Mouse (Mus musculus): ENCODE results near the gene Pigl. TPM values are rescaled to one million over a fixed set of nuclear protein-coding genes. Genes with fewer than 3 reads are reported as not detected.

The Pigl gene
- total RNA-seq, 2 experiments from 2014 or later: 2.9 to 3.3 TPM

DNA sequence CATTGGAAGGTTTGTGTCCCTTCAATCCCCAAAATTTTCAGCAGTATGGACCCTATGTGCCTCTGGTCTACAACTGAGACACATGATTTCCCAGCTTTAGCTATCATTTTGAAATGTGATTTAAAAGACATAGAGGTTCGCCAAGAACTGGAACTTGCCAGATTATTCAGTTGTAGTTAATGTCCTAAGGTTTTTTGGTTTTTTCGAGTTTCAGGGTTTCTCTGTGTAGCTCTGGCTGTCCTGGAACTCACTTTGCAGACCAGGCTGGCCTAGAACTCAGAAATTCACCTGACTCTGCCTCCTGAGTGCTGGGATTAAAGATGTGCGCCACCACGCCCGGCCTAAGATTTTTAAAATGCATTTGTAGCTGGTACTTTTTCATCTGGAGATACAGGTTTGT lies 95.4 kb downstream of the Pigl start:
- no peak for DNase-seq
- intact Hi-C loops (cut with DNase I): no loop called here

DNA sequence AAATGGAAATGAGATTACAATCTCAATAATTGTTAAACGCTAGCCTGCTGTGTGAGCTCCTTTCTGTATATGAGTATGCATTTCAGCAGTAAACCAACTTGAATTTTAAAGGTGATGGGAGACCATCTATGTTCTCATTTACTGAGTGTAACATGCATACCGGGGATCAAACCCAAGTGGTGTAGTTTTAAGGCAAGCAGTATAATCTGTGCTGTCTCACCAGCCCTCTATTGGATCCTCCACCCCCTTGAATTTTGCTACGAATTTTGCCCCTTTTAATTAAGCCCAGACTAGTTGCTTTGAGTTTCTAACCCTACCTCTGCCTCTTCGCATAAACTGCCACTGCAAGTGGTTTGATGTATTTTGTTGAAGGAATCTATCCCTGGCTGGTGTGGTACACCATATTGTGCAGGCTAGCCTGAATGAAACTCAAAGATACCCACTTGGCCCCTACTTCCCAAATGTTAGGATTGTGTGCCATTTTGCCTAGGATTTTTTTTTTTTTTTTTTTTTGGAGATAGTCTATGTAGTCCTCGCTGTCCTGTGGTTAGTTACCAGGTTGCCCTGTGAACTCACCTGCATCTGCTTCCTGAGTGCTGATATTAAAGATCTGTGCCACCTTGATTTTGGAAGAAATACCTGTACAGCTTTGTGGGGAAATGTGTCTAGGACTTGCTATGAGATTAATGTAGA lies 96.0 kb downstream of the Pigl start:
- intact Hi-C loops (cut with DNase I): no loop called here
- DNase-seq: no peak

DNA sequence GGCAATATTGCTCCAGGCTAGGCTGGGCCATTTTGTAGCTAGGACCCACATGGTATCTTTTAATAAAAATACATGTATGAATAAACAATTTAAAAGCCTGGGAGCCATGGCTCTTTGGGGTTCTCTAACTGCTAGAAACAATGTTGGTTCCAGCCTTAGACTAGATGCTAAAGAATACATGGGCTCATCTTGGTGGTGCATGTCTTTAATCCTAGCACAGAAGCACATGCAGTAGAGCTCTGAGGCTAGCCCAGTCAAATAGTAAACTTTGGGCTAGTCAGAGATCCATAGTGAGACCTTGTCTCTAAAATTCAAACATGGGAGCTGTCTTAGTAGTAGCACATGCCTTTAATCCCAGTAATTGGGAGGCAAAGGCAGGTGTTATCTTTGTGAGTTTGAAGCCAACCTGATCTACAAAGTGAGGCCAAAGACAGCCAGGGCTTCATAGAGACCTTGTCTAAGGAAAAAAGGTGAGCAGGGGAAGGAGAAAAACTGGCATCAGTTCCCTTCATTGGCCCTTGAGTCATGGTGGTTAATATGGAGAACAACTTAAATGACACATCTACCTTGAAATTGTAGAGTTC lies 96.8 kb downstream of the Pigl start:
- DNase-seq: no peak
- intact Hi-C loops (cut with DNase I): no loop called here

DNA sequence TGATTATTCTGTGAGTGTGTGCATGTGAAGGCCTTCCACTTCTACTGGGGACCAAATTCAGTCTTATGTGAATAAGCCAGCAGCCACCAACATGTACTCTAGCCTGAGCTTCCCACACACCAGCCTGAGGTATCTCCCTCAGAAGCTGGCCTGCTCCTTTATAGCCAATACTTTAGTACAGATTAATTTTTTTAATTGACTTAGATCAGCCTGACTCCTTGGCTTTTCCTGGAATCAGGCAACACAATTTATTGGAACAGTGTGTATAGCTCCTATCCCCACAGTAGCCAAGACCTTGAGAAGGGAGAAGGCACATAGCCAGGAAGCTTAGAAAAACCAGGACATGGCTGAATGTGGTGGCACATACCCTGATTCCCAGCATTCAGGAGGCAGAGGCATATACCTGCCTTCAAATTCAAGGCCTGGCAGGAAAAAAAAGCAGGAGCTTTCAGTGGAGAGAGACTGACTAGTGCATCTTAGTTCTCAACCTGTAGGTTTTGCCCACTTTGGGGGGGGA lies 97.7 kb downstream of the Pigl start:
- intact Hi-C loops (cut with DNase I): no loop called here
- no peak for DNase-seq

DNA sequence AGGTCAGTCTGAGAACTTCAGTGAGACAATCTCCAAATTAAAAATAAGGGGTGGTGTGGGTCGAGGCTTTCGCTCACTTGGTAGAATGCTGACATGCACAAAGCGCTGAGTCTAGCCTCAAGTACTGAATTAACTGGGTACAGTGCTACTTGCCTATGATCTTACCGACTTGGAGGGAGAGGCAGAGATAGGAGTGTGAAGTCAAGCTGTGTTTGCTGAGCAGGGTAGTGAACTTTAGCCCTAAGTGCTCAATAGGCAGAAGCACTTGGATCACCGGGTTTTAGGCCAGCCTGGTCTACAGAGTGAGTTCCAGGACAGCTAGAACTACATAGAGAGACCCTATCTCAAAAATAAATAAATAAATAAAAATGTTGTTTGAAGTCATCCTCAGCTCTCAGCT lies 98.9 kb downstream of the Pigl start:
- DNase-seq: no peak
- intact Hi-C loops (cut with DNase I): no loop called here

DNA sequence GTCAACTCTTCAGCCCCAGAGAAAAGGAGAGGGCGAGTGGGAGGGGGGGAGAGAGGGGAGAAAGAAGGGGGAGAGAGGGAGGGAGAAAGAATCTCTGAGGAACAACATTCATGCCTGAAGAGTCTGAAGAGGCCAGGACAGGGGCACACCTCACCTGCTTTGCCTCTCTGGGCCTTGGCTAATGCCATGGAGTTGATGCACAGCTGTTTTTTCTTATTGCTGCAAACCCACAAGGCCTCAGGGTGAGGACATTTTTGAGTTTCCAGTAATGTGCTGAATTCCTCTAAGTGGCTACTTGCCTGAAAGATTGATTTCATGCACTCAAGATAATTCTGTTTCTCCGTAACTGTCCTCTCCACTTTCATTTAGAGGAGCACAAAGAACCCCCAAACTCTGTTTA lies 99.9 kb downstream of the Pigl start:
- no peak for DNase-seq
- intact Hi-C loops (cut with DNase I): no loop called here

DNA sequence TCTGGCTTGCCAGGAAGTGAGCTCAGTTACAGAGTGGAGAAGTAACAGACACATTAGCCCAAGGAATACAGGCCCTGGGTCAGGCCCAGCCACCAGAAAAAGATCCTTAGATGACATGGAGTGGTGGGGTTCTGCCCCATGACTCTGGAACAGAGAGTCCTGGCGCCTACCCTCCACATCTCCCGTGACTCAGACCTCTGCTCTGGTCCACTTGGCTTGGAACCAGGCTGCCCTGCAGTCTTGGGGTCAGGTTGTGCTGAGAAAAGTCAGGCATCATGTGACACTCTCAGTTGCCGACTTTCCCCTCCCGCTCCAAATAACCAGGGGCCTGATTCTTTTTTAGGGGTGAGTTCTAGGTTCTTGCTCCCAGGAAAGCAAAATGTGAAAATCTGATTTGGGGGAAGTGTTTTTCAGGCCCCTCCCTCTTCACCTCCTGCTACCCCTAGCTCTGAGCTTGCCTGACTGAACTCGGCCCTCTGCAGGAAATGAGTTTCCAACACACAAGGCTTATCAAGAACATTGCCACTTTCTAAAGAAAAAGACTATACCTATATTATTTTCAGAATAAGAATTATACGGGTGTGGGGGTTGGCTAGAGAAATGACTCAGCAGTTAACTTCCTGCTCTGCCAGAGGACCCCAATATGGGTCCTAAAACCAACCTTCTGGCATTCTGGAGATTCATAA lies 100.8 kb downstream of the Pigl start:
- peak; percentile 64 to 72 for DNase-seq
- intact Hi-C loops (cut with DNase I): no loop called here

DNA sequence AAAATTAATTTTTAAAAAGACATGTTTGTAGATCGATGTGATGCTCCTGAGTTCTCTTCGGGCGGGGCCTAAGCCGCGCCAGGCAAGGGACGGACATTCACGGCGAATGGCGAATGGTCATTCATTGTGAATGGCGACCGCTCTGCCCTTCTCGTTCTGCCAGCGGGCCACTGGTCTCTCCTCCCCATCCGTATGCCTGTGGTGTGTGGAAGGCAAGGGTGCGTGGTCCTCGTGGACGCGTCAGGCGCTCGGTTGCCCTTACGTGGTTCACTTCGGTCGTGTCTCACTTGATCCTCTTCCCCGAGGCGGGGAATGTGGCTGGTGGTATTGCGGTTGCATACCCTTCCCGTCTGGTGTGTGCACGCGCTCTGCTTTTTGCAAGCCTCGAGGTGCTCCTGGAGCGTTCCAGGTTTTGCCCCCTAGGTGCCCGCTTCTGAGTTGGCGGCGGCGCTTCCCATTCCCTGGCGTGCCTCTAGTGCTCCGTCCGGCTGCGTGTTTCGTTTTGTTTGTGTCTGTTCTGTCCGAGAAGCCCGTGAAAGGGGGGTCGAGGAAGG lies 102.3 kb downstream of the Pigl start:
- intact Hi-C loops (cut with DNase I): no loop called here
- peak in 1 of 2 experiments; percentile 19 for DNase-seq

DNA sequence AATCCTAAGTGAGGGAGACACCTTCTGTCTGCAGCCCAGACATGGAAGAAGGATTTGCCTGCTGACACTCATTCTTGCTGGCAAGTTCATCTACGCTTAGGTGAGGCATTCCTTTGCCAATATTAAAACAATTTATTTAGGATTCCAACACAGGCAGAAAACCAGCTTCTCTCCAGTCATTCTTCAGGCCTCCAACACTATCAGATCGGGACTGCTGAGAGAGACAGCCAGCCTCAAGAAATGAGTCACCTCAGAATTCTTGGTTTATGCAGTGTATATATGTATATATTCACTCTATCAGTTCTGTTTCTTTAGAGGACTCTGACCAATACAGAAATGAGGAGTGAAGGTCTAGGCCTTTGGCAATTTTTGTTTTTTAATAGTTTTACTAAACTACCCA lies 105.3 kb downstream of the Pigl start:
- no peak for DNase-seq
- intact Hi-C loops (cut with DNase I): no loop called here

Other genes with a start within 250 kb of the Pigl start
- 1 to 10 TPM in 1 of 2 experiments, under 1 TPM in 1; 0.46 to 1.2 TPM for gene Adora2b, start 209.5 kb upstream of the Pigl start, total RNA-seq (2021)
- gene Zswim7, start 177.1 kb upstream of the Pigl start, total RNA-seq (2021): 10 to 100 TPM; 13.7 to 14.5 TPM
- gene Ttc19, start 177.0 kb upstream of the Pigl start, total RNA-seq (2021): 10 to 100 TPM; 37.1 to 37.3 TPM
- 100 to 1,000 TPM; 119 to 134 TPM for gene Ncor1, start 81 bp downstream of the Pigl start, total RNA-seq (2021)
- gene Cenpv, start 80.8 kb downstream of the Pigl start, total RNA-seq (2021): 10 to 100 TPM; 22.8 to 25.0 TPM
- gene Ubb, start 92.7 kb downstream of the Pigl start, total RNA-seq (2021): 100 to 1,000 TPM; 708 to 720 TPM
- gene Trpv2, start 116.0 kb downstream of the Pigl start, total RNA-seq (2021): 1 to 10 TPM; 2.8 to 2.9 TPM
- gene Lrrc75a, start 190.1 kb downstream of the Pigl start, total RNA-seq (2021): 1 to 10 TPM; 4.4 to 7.1 TPM
- 1 to 10 TPM; 5.4 to 9.9 TPM for gene Mmgt2, start 190.2 kb downstream of the Pigl start, total RNA-seq (2021)

Data from heart, postnatal 36 days (tissue).